Mouse (Mus musculus) left cerebral cortex, postnatal 4 days (tissue): Measurements from ENCODE around the gene Stub1. TPM values are rescaled to one million over a fixed set of nuclear protein-coding genes. Genes with fewer than 3 reads are reported as not detected.

Source experiments
- DNase-seq: peaks from one replicate; pipeline ENCODE4 v3.0.0-alpha.2; 2022
- intact Hi-C: fragments of 180-260 bp; cut with DNase I; formaldehyde crosslinking; loops from one replicate; pipeline ENCODE4 v1.15.1; 2025
- total RNA-seq, 2 experiments: library from RNA; stranded (reverse); gene quantifications; 2 replicates each; pipeline ENCODE4 v1.2.3; 2021

Gene Stub1
- total RNA-seq, 2 experiments from 2014 or later = 162 to 171 TPM

GRCm38 (mm10) chr17:25838904-25839303, 5.7 kb upstream of the Stub1 start:
- intact Hi-C loops = no loop called here

GRCm38 (mm10) chr17:25837533-25837932, 4.3 kb upstream of the Stub1 start:
- intact Hi-C loops = no loop called here
- no peak for DNase-seq

More at GRCm38 (mm10) chr17:25838904-25839303, 5.7 kb upstream of the Stub1 start:
- no peak for DNase-seq

- peak; percentile 82 for DNase-seq
- intact Hi-C loops = no loop called here
These were observed 3.8 kb upstream of the Stub1 start, which contains the start of gene Rhbdl1 for GRCm38 (mm10) chr17:25837076-25837410. Rhbdl1 (minus strand) TSS chr17:25837295.

GRCm38 (mm10) chr17:25836397-25837075, 3.3 kb upstream of the Stub1 start:
- intact Hi-C loops = no loop called here

GRCm38 (mm10) chr17:25835816-25836215, 2.6 kb upstream of the Stub1 start:
- intact Hi-C loops = no loop called here
- DNase-seq = no peak

More at GRCm38 (mm10) chr17:25836397-25837075, 3.3 kb upstream of the Stub1 start:
- DNase-seq = peak; percentile 78

- no peak for DNase-seq
- intact Hi-C loops = no loop called here
These were observed 2.1 kb upstream of the Stub1 start for GRCm38 (mm10) chr17:25835301-25835700.

GRCm38 (mm10) chr17:25834595-25835222, 1.5 kb upstream of the Stub1 start:
- no peak for DNase-seq
- intact Hi-C loops = no loop called here

GRCm38 (mm10) chr17:25833961-25834594, 874 bp upstream of the Stub1 start:
- intact Hi-C loops = no loop called here

GRCm38 (mm10) chr17:25832436-25833290, 541 bp downstream of the Stub1 start:
- peak; percentile 99 for DNase-seq
- intact Hi-C loops = no loop called here

More at GRCm38 (mm10) chr17:25833961-25834594, 874 bp upstream of the Stub1 start:
- DNase-seq = no peak

GRCm38 (mm10) chr17:25831451-25832281, 1.5 kb downstream of the Stub1 start:
- intact Hi-C loops = no loop called here
- DNase-seq = no peak

- no peak for DNase-seq
- intact Hi-C loops = no loop called here
These were observed 2.3 kb downstream of the Stub1 start for GRCm38 (mm10) chr17:25830806-25831431.

GRCm38 (mm10) chr17:25830200-25830753, 2.9 kb downstream of the Stub1 start:
- intact Hi-C loops = no loop called here
- DNase-seq = no peak

GRCm38 (mm10) chr17:25829558-25830017, 3.6 kb downstream of the Stub1 start:
- no peak for DNase-seq
- intact Hi-C loops = no loop called here

- intact Hi-C loops = no loop called here
- peak; percentile 83 for DNase-seq
These were observed 4.3 kb downstream of the Stub1 start, which contains the start of gene Jmjd8 for GRCm38 (mm10) chr17:25828712-25829557. Jmjd8 (plus strand) TSS chr17:25828867.

- intact Hi-C loops = no loop called here
- no peak for DNase-seq
These were observed 5.0 kb downstream of the Stub1 start for GRCm38 (mm10) chr17:25828223-25828594.

GRCm38 (mm10) chr17:25827546-25828222, 5.5 kb downstream of the Stub1 start:
- intact Hi-C loops = no loop called here
- no peak for DNase-seq

- intact Hi-C loops = no loop called here
- DNase-seq = no peak
These were observed 6.2 kb downstream of the Stub1 start for GRCm38 (mm10) chr17:25827011-25827410.
